Mouse (Mus musculus) kidney, adult 18-20 months (tissue): ENCODE measurements at regions not wholly inside any gene's neighbourhood (a gene's known extent, or its start where the extent isn't known, plus 50 kb on each side); places are given as distances from the start of the nearest gene placed in this dataset.

Experiments
- DNase-seq: peaks from one replicate; pipeline ENCODE4 v3.0.0; 2021

DNA sequence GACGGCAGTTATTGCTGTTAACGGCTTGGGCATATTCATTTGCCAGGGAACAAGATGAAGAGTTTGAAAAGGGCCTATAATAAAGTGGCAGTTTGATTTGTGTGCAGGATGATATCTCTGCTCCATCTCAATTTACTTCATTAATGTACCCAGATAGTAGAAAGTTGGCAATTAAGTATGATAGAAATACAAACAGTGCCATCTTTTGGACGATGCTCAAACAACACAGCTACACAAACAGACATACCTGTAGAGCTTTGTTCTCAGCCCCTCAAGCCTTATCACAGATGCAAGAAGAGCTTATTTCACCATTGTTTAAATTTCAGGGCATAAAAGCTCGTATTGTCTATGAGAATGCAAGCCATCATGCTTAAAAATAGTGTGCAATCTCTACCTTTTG is 82.2 kb downstream of the Tnfsf11 start:
- no peak for DNase-seq

- DNase-seq = peak; percentile 43
Observed at GRCm38 (mm10) chr14:78216229-78216963, 91.4 kb downstream of the Tnfsf11 start.

- no peak for DNase-seq
Observed at GRCm38 (mm10) chr14:78215491-78215890, 92.4 kb downstream of the Tnfsf11 start.

DNA sequence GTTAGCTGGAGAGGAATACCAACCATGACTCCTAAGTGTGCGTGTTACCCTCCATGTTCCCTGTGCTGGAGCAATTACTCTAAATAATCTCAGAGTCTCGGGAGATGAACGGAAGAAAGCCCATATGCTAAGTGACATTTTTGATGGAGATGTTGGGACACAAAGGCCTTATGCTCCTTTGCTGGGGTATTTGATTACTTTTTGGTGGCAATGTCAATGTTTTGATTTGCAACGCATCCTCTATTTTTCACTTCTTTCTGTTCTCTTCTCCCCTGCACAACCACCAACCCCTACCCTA is 103.3 kb downstream of the Tnfsf11 start:
- DNase-seq = no peak

DNA sequence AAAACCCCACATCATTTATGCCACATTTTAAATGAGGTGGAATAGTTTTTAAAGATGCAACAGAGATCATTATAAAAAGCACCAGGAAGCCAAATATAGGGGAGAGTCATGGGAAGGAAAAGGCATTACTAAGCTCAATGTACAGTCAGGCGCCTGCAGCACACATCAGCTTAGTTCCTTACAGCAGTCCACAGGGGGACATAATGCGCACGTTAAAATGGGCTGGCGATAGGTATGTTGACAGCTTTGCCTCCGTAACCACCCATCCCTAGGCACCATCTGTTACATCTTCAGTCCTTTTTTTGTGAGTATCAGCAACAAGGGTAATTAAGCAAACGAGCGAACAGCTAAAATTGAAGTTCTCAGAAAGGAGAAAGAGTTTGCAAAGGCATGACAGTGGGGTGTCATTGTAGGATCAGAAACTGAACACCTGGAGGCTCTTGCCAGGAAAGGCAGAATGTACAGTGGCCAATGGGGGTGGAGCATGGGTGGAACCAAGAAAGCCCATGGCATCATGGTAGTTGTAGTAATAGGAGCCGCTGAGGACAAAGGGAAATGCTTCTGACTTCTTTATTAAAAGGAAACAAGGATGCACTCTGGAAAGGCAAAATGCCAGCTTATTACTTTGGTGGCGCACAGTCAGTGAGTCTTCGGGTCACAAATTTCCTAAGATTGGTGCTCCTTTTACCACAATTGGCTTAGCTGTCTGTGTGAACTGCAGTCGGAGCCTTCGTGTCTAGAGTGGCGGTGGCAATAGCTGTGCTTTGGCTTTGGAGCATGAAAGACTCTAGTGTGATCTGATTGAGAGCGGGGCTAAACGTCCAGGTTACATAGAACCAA is 103.9 kb downstream of the Tnfsf11 start:
- DNase-seq = no peak

DNA sequence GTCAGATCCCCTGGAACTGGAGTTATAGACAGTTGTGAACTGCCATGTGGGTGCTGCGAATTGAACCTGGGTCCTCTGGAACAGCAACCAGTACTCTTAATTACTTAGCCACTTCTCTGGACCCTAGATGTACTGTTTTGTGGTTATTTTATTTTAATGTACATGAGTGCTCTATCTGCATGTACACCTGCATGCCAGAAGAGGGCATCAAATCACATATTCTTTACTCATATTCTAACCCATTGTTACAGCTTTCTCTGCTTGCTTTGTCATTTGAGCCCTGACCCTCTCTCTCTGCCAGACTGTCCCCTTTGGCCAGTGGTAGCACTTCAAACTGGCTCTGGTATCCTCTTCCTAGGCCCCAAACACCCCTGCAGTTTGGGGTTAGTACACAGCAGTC is 105.1 kb downstream of the Tnfsf11 start:
- no peak for DNase-seq

DNA sequence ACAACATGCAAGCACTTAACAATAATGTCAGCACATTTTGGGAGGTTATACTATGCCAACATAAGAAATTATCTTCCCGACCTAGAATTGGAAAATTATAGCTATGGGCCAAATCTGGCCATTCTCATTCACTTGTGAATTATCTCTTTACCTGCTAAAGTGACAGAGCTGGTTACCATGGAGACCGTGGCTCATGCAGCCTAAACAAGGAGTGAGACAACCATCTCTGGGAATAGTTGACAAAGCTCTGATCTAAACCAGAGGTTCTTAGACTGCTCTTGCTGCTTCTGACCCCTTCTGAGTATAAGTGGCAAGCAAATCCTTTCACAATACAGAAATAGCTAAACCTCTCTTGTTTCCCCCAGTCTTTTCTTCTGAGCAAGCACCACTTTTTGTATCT is 108.7 kb upstream of the Fam216b start:
- DNase-seq = no peak

GRCm38 (mm10) chr14:78179576-78179975 is 90.8 kb upstream of the Fam216b start:
- no peak for DNase-seq

GRCm38 (mm10) chr14:78173451-78173850 is 84.6 kb upstream of the Fam216b start:
- DNase-seq = no peak

GRCm38 (mm10) chr14:78172956-78173355 is 84.1 kb upstream of the Fam216b start:
- DNase-seq = no peak

GRCm38 (mm10) chr14:78160819-78161218 is 72.0 kb upstream of the Fam216b start:
- no peak for DNase-seq

DNA sequence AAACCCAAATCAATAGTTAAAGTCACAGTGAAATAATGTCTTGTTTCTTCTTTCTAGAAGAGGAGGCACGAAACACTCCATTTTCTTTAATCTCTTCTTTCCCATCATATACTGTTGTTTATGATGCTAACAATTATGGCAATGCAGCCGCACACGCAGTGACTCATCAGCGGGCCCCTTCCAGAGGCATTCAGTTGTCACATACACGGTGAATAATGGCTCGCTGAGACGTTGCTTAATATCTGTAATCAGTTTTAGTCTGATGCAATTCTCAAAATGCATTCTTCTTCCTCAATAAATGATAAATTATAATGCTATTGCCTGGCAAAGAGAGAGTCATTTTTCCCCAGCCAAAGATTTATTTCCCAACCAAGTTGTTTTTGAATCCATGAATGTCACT is 70.8 kb upstream of the Fam216b start:
- no peak for DNase-seq

DNA sequence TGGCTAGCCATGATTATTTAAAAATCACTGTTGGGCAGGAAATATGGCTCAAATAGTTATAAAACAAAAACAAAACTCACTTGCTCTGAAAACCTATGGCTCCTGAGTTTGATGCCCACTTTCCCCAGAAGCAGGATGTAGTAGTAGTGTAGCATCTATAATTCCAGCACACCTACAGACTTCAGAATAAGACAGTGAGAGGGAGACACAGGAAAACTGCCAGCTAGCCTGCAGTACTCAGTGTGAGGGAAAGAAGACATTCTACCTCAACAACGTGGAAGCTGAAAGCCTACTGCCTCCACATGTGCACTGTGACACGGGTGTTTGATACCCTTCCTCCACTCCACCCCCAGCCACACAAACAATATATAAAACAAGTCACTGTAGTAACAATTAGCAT is 68.9 kb upstream of the Fam216b start:
- DNase-seq = no peak

GRCm38 (mm10) chr14:78148851-78149250 is 60.0 kb upstream of the Fam216b start:
- DNase-seq = no peak

DNA sequence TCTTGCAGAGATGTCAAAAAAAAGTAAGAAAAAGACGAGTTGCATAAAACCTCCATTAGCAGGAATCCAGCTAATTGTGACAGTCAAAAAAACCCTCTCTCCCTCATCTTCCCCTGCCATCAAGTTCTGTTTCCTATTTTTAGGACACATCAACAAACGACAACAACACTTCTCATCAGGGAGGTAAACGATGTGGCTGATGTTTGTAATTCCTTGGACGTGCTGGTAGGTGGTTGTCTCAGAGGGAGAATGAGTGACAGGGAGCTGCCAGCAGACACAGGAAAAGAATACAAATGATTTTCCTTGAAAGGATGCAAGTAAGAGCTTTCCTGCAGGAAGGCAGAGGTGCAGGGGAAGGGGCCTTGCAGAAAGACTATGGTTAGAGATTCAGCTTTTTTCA is 54.9 kb upstream of the Fam216b start:
- DNase-seq = no peak
